ENCODE assay signal across 33 mouse cellular contexts in the genomic region with DNA sequence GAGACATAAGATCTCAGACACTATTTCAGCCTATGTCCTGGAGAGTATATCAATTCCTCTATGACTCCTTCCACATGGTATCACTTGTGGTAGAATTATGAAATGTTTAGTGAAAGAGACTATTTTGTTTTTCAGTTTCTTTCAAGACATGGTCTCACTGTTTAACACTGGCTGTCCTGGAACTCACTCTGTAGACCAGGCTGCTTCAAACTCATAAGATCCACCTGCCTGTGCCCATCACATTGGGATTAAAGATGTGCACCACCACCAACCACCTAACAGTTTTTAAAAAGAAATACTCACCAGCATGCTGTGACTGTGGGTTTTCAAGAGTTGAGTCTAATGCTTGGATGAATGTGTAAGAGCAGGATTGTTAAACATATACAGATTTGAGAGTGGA. TPM values are rescaled to one million over a fixed set of nuclear protein-coding genes. Genes with fewer than 3 reads are reported as not detected.
"Had no signal": no experiment of that assay in that cellular context is flagged by ENCODE, and none has a peak within 500 bp of the region (broad histone marks: within the 10 kb centered on the region; RNA-seq: fewer than 3 reads in every experiment).

No protein-coding gene starts in this region.

- H3K4me3 ChIP-seq: limb, embryonic 10.5 days; limb, embryonic 12.5 days; limb, embryonic 13.5 days; limb, embryonic 15.5 days; liver, embryonic 12.5 days; liver, embryonic 13.5 days; liver, embryonic 15.5 days; lung, embryonic 15.5 days; megakaryocyte, embryonic 14.5 days; midbrain, embryonic 12.5 days; midbrain, embryonic 13.5 days; midbrain, embryonic 15.5 days; neural tube, embryonic 12.5 days had no signal

- H3K4me1 ChIP-seq: limb, embryonic 10.5 days; limb, embryonic 12.5 days; limb, embryonic 13.5 days; limb, embryonic 15.5 days; liver, embryonic 12.5 days; liver, embryonic 13.5 days; liver, embryonic 15.5 days; lung, embryonic 15.5 days; megakaryocyte, embryonic 14.5 days; midbrain, embryonic 13.5 days; midbrain, embryonic 15.5 days; neural tube, embryonic 12.5 days had no signal

- H3K4me2 ChIP-seq: limb, embryonic 12.5 days; limb, embryonic 13.5 days; limb, embryonic 15.5 days; liver, embryonic 11.5 days; liver, embryonic 12.5 days; liver, embryonic 13.5 days; liver, embryonic 15.5 days; lung, embryonic 14.5 days; lung, embryonic 15.5 days; midbrain, embryonic 11.5 days; midbrain, embryonic 12.5 days; midbrain, embryonic 13.5 days; midbrain, embryonic 15.5 days; neural tube, embryonic 12.5 days had no signal

- H3K9me3 ChIP-seq: limb, embryonic 10.5 days; limb, embryonic 12.5 days; limb, embryonic 13.5 days; limb, embryonic 15.5 days; liver, embryonic 12.5 days; liver, embryonic 13.5 days; liver, embryonic 15.5 days; lung, embryonic 15.5 days; megakaryocyte, embryonic 14.5 days; midbrain, embryonic 12.5 days; midbrain, embryonic 13.5 days; midbrain, embryonic 15.5 days; neural tube, embryonic 12.5 days had no signal

- DNase-seq: left cerebral cortex, postnatal 4 days; liver; liver, embryonic 13.5 days; liver, postnatal 0 days; lung, adult 18-20 months; lung, adult 2 months; lung, embryonic 14.5 days; lung, postnatal 10 days; lung, postnatal 14 days; lung, postnatal 36 days; lung, postnatal 4 days; midbrain, embryonic 14.5 days had no signal

- H3K36me3 ChIP-seq: liver, embryonic 13.5 days; liver, embryonic 15.5 days had no signal

- H3K27me3 ChIP-seq: limb, embryonic 12.5 days; limb, embryonic 13.5 days; limb, embryonic 15.5 days; liver, embryonic 12.5 days; liver, embryonic 13.5 days; liver, embryonic 15.5 days; lung, embryonic 15.5 days; megakaryocyte, embryonic 14.5 days; midbrain, embryonic 12.5 days; midbrain, embryonic 13.5 days; midbrain, embryonic 15.5 days; neural tube, embryonic 12.5 days had no signal

- H3K27ac ChIP-seq: limb, embryonic 10.5 days; limb, embryonic 12.5 days; limb, embryonic 13.5 days; limb, embryonic 15.5 days; liver, embryonic 12.5 days; liver, embryonic 13.5 days; liver, embryonic 14.5 days; liver, embryonic 15.5 days; lung, embryonic 15.5 days; macrophage; midbrain, embryonic 12.5 days; midbrain, embryonic 13.5 days; midbrain, embryonic 15.5 days; neural tube, embryonic 12.5 days had no signal

RNA-seq across cellular contexts. Expression of gene Tal2, which starts 22.5 kb away (rescaled TPM):
- total RNA-seq: left cerebral cortex, postnatal 25 days; megakaryocyte progenitor cell, adult 5-6 weeks; monocyte, adult 5-6 weeks had no signal
- polyA plus RNA-seq: liver, adult 2 months; liver, embryonic 11.5 days; liver, embryonic 12.5 days; liver, embryonic 13.5 days; liver, embryonic 14.5 days; liver, embryonic 15.5 days; liver, embryonic 16.5 days; liver, postnatal 0 days had no signal
